Mouse (Mus musculus) urinary bladder, adult 2 months (tissue): Measurements from ENCODE around the gene Foxj2. TPM values are rescaled to one million over a fixed set of nuclear protein-coding genes. Genes with fewer than 3 reads are reported as not detected.

Experiments
- DNase-seq: peaks from one replicate; pipeline ENCODE4 v3.0.0; 2022; ENCODE audit warnings: low spot score
- polyA plus RNA-seq: library from polyadenylated mRNA; depleted of rRNA; stranded (reverse); fragments of >200 nt; gene quantifications from 2 replicates; pipeline ENCODE4 v1.2.3, GENCODE M21; 2012; rRNA removed

The Foxj2 gene
- polyA plus RNA-seq, 1 experiment, result 7.2 TPM

DNA sequence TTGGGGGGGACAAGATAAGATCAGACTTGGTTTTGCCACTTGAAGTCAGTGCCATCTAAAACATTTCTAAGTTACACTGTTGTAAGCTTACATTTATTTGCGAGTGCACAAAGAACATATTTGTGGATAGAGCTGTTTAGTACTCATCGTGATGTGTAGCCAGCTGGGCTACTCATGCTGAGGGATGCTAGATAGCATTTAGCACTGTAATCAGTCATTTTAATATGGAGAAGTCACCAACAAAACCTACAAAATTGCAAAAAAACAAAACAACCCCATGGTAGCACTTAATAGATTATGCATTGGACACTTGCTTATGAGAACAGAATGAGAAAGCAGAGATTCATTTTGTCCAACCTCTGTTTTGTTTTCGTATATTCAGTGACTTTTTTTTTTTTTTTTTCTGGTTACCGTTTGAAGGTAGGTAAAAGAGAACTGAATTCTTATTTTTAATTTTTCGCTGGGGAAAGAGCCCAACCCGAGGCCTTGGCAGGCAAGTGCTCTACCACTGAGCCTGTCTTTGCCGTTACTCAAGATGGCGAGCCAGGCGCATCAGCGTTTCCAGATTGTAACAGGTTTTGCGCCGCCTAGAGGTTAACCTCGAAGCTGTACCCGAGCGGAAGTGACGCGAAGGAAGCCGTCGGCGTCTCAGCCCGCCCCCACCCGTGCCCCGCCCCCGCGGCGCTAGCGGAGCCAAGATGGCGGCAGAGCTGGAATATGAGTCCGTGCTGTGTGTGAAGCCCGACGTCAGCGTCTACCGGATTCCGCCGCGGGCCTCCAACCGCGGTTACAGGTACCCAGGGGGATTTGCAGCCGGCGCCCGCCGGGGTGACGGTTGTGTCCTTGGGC lies 54.4 kb downstream of the Foxj2 start, which contains the start of gene Necap1:
Gene Necap1, plus strand, starts transcription at position 604 of the 849 bp plus-strand sequence.
- peak; percentile 91 for DNase-seq

- DNase-seq, result no peak
Observed at GRCm38 (mm10) chr6:122874720-122875389, 55.1 kb downstream of the Foxj2 start.

DNA sequence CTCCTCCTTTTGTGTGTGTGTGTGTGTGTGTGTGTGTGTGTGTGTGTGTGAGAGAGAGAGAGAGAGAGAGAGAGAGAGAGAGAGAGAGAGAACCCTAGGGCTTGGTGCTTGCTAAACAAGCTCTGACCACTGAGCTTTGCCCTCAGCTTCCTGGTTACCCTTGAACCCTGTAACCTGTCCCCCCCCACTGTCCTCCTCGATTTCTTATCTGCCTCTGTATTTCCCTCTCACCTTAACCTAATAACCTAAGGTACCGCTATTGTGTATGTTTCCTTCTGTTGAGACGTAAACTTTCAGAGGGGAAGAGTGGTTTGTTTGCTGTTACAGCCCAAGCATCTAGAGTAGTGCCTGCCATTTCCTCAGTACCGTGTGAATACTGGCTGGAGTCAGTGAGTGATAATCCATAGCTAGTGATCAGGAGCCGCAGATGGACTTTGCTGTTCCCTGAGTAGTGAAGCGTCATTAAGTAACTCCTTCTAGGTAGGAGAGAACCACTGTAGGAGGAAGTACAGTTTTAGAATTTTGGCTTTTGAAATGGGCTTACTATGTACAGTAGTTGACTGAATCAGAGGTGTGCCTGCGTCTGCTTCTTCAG lies 59.5 kb downstream of the Foxj2 start:
- DNase-seq, result no peak

- no peak for DNase-seq
Observed at GRCm38 (mm10) chr6:122879781-122880505, 60.2 kb downstream of the Foxj2 start.

GRCm38 (mm10) chr6:122881287-122881686 lies 61.6 kb downstream of the Foxj2 start:
- DNase-seq, result no peak

DNA sequence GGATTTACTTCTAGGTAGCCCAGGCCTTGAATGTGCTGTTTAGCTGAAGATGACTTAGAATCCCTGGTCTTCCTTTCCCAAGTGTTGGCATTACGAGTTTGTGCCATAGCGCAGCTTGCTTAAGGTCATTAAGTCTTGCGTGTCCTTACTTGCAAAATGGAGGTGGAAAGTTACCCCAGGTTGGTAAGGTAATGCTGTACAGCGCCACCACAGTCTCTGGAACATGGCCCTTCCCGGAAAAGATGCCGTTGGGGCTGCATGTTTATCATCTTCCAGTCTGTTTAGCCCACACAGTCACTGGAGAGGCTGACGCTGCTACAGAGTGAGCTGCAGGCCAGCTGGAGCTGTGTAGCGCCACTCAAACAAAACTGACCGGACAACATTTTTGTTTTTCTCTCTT lies 63.9 kb downstream of the Foxj2 start:
- no peak for DNase-seq

- DNase-seq, result no peak
Observed at GRCm38 (mm10) chr6:122889599-122889998, 69.9 kb downstream of the Foxj2 start.

DNA sequence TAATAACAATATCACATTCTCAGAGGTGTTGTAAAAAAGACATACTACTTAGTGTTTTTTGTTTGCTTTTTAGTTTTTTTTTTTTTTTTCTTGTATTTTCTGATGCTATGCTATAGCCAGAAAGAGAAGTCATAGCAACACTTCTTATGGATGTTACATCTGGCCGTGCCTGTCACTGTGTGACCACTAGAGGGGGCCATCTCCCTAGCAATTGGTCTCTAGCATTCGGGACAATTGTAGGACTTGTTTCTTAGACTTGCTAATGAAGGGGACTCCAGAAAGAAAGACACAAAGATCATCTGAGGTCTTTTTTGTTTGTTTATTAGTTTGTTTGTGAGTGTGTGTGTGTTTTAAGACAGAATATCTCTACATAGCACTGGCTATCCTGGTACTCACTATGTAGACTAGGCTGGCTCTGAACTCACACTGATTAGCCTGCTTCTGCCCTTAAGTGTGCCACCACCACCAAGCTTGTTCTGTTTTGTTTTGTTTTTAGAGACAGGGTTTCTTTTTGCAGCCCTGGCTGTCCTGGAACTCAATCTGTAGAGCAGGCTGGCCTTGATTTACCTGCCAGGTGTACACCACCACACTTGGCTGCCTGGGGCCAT lies 72.8 kb downstream of the Foxj2 start:
- DNase-seq, result no peak

Other genes starting within 250 kb of the Foxj2 start
- 22.5 and 30.4 TPM in 2 replicates for gene Apobec1, start 217.5 kb upstream of the Foxj2 start, polyA plus RNA-seq
- 0.04 TPM in 1 of 2 replicates, not detected in the other for gene Gdf3, start 209.8 kb upstream of the Foxj2 start, polyA plus RNA-seq
- gene Dppa3, start 193.5 kb upstream of the Foxj2 start, polyA plus RNA-seq, result 0.27 and 0.29 TPM in 2 replicates
- 0.07 and 0.12 TPM in 2 replicates for gene Nanog, start 112.4 kb upstream of the Foxj2 start, polyA plus RNA-seq
- gene Slc2a3, start 18.3 kb upstream of the Foxj2 start, polyA plus RNA-seq, result 5.1 and 5.9 TPM in 2 replicates
- gene C3ar1, start 36.2 kb downstream of the Foxj2 start, polyA plus RNA-seq, result 6.4 TPM in 2 replicates
- 25.5 and 33.1 TPM in 2 replicates for gene Necap1, start 54.6 kb downstream of the Foxj2 start, polyA plus RNA-seq
- gene Clec4a1, start 101.9 kb downstream of the Foxj2 start, polyA plus RNA-seq, result 11.0 and 11.4 TPM in 2 replicates
- 5.0 and 5.4 TPM in 2 replicates for gene Clec4a3, start 132.6 kb downstream of the Foxj2 start, polyA plus RNA-seq
- gene Clec4a4, start 170.5 kb downstream of the Foxj2 start, polyA plus RNA-seq, result 0.10 TPM in 1 of 2 replicates, not detected in the other
- 3.4 and 3.8 TPM in 2 replicates for gene Clec4b1, start 230.0 kb downstream of the Foxj2 start, polyA plus RNA-seq